Mouse (Mus musculus): ENCODE results near the gene Ezr. TPM values are rescaled to one million over a fixed set of nuclear protein-coding genes. Genes with fewer than 3 reads are reported as not detected.
"Not testable (repeated sequence)": the region's sequence is repeated elsewhere in the genome, so short reads cannot be mapped to it uniquely, and the experiment has no call there.

Gene Ezr
- polyA plus RNA-seq, 1 experiment = 63.0 TPM

DNA sequence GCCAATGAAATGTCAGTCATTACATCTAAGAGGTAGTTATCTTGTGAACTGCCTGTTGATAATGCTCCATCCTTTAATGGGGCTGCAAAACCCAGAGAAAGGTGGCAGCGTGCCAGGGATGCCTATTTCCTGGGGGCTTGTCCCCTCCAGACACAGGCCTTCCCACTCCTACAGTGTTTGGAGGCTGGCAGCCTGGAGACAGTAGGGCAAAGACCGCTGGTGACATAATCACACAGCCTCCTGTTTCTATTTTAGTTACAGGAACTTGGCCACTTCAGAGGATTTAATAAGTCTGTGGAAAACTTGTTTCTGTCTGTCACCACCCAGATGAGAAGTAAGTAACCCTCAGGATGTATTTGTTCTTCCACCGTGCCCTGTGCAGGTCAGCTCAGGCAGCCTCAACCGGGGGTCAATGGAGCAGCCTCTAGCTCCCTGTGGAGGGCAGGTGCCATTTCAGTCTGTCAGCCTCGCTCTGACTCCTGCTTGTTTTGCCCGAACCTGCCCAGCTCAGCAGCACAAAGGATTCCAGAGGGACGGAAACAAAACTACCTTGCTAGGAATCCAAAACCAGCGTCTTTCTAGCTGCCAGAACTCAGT lies 79.9 kb downstream of the Ezr start:
- not testable (repeated sequence) for H3K4me1 ChIP-seq (ENCODE audit: control insufficient read depth, insufficient read depth, insufficient read length); H3K4me3 ChIP-seq (ENCODE audit: extremely low read depth, insufficient read depth, insufficient read length); H3K27me3 ChIP-seq (ENCODE audit: control insufficient read depth, insufficient read depth, low read length); H3K27ac ChIP-seq (ENCODE audit: insufficient read depth, low read length); H3K36me3 ChIP-seq (ENCODE audit: control insufficient read depth, insufficient read depth, low read length); DNase-seq (ENCODE audit: low read depth in 1 of 2, low spot score in 2 of 2)
- WGBS = 24% methylated on average over 2 of the region's 8 CpGs

DNA sequence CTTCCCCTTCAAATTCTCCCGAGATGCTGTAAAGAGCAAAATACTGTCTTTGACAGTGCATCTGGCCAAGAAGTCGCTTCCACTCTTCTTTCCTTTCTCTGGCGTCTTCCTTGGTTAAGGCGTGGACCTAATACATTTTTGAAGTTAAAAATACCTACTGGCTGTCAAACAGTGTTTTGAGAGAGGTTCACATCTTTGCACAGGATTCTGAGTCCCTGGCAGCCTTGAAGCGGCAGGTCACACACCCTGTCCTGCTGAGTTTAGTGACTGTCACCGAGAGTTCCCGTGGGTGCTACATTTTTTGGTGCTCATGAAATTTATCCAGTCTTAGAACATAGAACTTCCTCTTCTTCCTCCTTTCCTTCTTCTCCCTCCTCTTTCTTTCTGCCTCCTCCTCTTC lies 82.5 kb downstream of the Ezr start:
- not testable (repeated sequence) for H3K27ac ChIP-seq (ENCODE audit: insufficient read depth, low read length); H3K36me3 ChIP-seq (ENCODE audit: control insufficient read depth, insufficient read depth, low read length); H3K4me1 ChIP-seq (ENCODE audit: control insufficient read depth, insufficient read depth, insufficient read length); H3K27me3 ChIP-seq (ENCODE audit: control insufficient read depth, insufficient read depth, low read length); H3K4me3 ChIP-seq (ENCODE audit: extremely low read depth, insufficient read depth, insufficient read length); DNase-seq (ENCODE audit: low read depth in 1 of 2, low spot score in 2 of 2)
- WGBS = 54% methylated on average over 5 of the region's 7 CpGs

DNA sequence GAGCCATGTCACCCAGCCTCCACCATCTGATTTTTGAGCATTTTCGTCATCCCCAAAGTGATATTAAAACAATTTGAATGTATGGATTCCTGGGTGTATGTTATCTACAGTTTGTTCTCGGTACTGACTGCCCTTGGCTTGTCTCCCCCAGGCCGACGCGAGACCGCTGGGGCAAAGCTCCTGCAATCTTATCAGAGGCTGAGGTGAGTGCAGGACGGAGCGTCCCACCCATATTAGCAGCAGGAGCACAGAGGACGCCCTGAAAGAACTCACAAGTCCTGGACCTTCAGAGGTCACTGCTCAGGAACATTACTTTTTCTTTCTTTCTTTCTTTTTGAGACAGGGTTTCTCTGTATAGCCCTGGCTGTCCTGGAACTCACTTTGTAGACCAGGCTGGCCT lies 83.1 kb downstream of the Ezr start:
- not testable (repeated sequence) for H3K27ac ChIP-seq (ENCODE audit: insufficient read depth, low read length); H3K36me3 ChIP-seq (ENCODE audit: control insufficient read depth, insufficient read depth, low read length); DNase-seq (ENCODE audit: low read depth in 1 of 2, low spot score in 2 of 2); H3K27me3 ChIP-seq (ENCODE audit: control insufficient read depth, insufficient read depth, low read length); H3K4me1 ChIP-seq (ENCODE audit: control insufficient read depth, insufficient read depth, insufficient read length); H3K4me3 ChIP-seq (ENCODE audit: extremely low read depth, insufficient read depth, insufficient read length)
- WGBS = 83% methylated on average over 9 of the region's 9 CpGs

DNA sequence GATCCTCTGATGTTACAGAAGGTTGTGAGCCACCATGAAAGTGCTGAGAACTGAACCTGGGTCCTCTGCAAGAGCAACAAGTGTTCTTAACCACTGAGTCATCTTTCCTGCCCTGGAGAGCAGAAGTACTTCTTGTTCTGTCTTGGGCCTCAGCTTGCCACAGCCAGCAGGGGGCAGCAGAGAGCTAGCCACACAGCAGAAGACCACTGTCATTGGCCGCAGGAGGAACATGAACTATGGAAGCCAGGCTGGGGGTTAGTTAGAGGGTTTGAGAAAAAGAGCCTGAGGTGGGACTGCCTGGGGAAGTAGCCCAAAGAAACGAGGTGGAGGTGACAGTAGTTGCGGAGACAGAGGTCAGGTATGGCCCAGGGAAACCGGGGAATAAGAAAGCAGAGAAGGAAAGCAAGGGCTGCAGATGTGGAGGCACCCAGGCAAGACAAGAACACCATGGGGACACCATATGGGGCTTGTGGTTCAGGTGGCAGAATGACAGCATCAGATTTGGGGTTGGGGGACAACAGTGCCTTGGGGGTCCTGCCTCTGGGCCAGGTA lies 85.3 kb downstream of the Ezr start:
- H3K36me3 ChIP-seq (ENCODE audit: control insufficient read depth, insufficient read depth, low read length); H3K4me3 ChIP-seq (ENCODE audit: extremely low read depth, insufficient read depth, insufficient read length); H3K27ac ChIP-seq (ENCODE audit: insufficient read depth, low read length); H3K4me1 ChIP-seq (ENCODE audit: control insufficient read depth, insufficient read depth, insufficient read length); H3K27me3 ChIP-seq (ENCODE audit: control insufficient read depth, insufficient read depth, low read length): not testable (repeated sequence)
- 23% methylated on average over 4 of the region's 4 CpGs for WGBS
- peak; percentile 9 to 42 for DNase-seq (ENCODE audit: low read depth in 1 of 2, low spot score in 2 of 2)

DNA sequence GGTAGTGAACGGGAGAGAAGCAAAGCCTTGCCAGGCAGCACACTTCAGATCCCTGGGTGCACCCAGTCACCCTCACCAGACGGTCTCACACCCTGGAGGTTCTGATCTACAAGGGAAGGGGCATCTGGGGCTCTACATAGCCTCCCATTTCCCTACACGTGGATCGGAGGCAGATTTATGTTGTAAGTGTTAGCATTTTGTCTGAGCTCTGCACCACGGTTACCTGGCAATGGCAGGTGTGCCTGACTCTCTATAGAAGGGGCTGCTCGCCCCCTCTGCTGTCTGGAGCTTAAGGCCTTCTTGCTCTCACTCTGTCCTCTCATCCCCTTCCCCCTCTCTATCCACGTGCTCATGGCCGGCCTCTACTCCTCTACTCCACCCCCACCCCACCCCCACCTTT lies 86.1 kb downstream of the Ezr start:
- DNase-seq (ENCODE audit: low read depth in 1 of 2, low spot score in 2 of 2); H3K27me3 ChIP-seq (ENCODE audit: control insufficient read depth, insufficient read depth, low read length); H3K4me1 ChIP-seq (ENCODE audit: control insufficient read depth, insufficient read depth, insufficient read length); H3K27ac ChIP-seq (ENCODE audit: insufficient read depth, low read length); H3K36me3 ChIP-seq (ENCODE audit: control insufficient read depth, insufficient read depth, low read length); H3K4me3 ChIP-seq (ENCODE audit: extremely low read depth, insufficient read depth, insufficient read length): not testable (repeated sequence)
- 69% methylated on average over 8 of the region's 8 CpGs for WGBS

DNA sequence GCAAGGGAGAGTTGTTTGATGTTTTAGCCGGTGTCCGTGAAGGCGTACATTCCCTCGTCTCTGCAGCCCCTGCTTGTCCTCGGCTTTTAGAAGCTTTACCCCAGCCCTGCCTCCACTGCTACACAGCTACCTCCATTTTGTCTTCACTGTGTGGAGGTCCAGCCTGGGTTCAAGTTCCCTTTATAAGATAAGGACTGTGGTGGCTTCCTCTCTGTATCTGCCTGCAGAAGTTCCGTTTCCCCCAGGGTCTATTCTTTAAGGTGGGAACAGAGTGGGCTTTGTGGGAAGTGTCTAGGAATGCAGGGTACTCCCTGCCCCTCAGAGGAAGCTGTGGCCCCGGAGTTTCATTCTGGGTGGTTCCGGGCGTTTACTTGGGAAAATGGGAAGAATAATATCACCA lies 86.9 kb downstream of the Ezr start:
- DNase-seq (ENCODE audit: low read depth in 1 of 2, low spot score in 2 of 2); H3K36me3 ChIP-seq (ENCODE audit: control insufficient read depth, insufficient read depth, low read length); H3K27me3 ChIP-seq (ENCODE audit: control insufficient read depth, insufficient read depth, low read length); H3K4me3 ChIP-seq (ENCODE audit: extremely low read depth, insufficient read depth, insufficient read length); H3K4me1 ChIP-seq (ENCODE audit: control insufficient read depth, insufficient read depth, insufficient read length); H3K27ac ChIP-seq (ENCODE audit: insufficient read depth, low read length): not testable (repeated sequence)
- WGBS = 81% methylated on average over 9 of the region's 9 CpGs

DNA sequence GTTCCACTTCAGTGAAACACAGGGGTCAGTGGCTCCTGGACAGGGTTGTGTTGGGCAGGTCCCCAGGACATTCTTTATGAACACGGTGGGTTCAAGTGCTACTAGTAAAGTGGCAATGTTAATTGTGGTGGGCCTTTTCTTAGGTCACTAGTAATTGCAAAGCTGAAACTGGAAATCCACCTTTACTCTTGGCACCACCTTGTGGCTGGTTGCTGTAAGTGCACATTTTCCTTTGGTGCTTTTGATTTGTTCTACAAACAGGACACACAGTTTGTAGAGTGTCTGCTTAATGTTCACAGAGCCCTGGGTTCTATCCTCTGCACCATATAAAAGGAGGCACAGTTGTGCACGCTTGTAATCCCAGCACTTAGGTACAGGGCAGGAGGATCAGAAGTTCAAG lies 91.0 kb downstream of the Ezr start:
- not testable (repeated sequence) for H3K4me1 ChIP-seq (ENCODE audit: control insufficient read depth, insufficient read depth, insufficient read length); H3K36me3 ChIP-seq (ENCODE audit: control insufficient read depth, insufficient read depth, low read length); H3K27me3 ChIP-seq (ENCODE audit: control insufficient read depth, insufficient read depth, low read length); H3K4me3 ChIP-seq (ENCODE audit: extremely low read depth, insufficient read depth, insufficient read length); H3K27ac ChIP-seq (ENCODE audit: insufficient read depth, low read length)
- DNase-seq (ENCODE audit: low read depth in 1 of 2, low spot score in 2 of 2) = peak; percentile 8 to 84
- 15% methylated on average over 2 of the region's 2 CpGs for WGBS

DNA sequence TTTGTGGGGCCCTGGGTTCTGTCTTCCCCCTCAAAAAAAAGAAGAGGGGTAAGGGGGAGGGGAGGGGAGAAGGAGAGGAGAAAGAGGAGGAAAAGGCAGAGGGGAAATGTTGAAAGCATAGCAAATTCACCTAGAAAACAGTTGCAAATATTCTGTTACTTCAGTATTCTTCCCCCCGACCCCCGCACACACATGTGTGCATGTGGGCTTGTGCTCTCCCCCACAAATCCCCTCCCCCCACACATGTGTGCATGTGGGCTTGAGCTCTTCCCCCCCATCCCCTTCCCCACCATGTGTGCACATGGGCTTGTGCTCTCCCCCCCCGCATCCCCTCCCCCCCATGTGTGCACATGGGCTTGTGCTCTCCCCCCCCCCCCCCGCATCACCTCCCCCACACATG lies 93.2 kb downstream of the Ezr start:
- not testable (repeated sequence) for H3K27ac ChIP-seq (ENCODE audit: insufficient read depth, low read length); H3K27me3 ChIP-seq (ENCODE audit: control insufficient read depth, insufficient read depth, low read length); H3K4me1 ChIP-seq (ENCODE audit: control insufficient read depth, insufficient read depth, insufficient read length); H3K4me3 ChIP-seq (ENCODE audit: extremely low read depth, insufficient read depth, insufficient read length); DNase-seq (ENCODE audit: low read depth in 1 of 2, low spot score in 2 of 2); H3K36me3 ChIP-seq (ENCODE audit: control insufficient read depth, insufficient read depth, low read length)
- WGBS = 97% methylated on average over 2 of the region's 4 CpGs

Other genes starting within 250 kb of the Ezr start
- gene Dynlt1c, start 181.1 kb downstream of the Ezr start, polyA plus RNA-seq (2012; rRNA removed) = 12.2 and 14.2 TPM in 2 replicates
- gene Dynlt1f, start 126.9 kb downstream of the Ezr start, polyA plus RNA-seq (2012; rRNA removed) = 41.8 and 43.2 TPM in 2 replicates
- 2.3 and 3.8 TPM in 2 replicates for gene Sytl3, start 123.7 kb downstream of the Ezr start, polyA plus RNA-seq (2012; rRNA removed)
- 9.0 and 9.5 TPM in 2 replicates for gene Rsph3b, start 165.9 kb upstream of the Ezr start, polyA plus RNA-seq (2012; rRNA removed)
- gene Tagap1, start 178.4 kb upstream of the Ezr start, polyA plus RNA-seq (2012; rRNA removed) = 10.6 and 11.4 TPM in 2 replicates
- gene Rnaset2b, start 187.8 kb upstream of the Ezr start, polyA plus RNA-seq (2012; rRNA removed) = 83.8 and 105 TPM in 2 replicates
- gene Gm49721, start 196.1 kb upstream of the Ezr start, polyA plus RNA-seq (2012; rRNA removed) = 0.70 TPM in 1 of 2 replicates, not detected in the other
- not detected in 2 replicates for gene Gm1604a, start 242.8 kb upstream of the Ezr start, polyA plus RNA-seq (2012; rRNA removed)